Mouse (Mus musculus) heart, postnatal 0 days (tissue): ENCODE data around the gene Peli2. TPM values are rescaled to one million over a fixed set of nuclear protein-coding genes. Genes with fewer than 3 reads are reported as not detected.

ENCODE experiments used
- ATAC-seq: fragments of 200-750 bp; cut with Nextera tagmentation; 2 replicates; pipeline ENCODE4 v1.8.0; 2017; ENCODE audit warnings: low read depth, moderate number of reproducible peaks, moderate library complexity; ENCODE audit not compliant: insufficient read depth
- DNase-seq: peaks from one replicate; pipeline ENCODE4 v3.0.0-alpha.2; 2016; ENCODE audit warnings: low spot score
- H3K27ac ChIP-seq: fragments of 300-500 bp; sonication (generic); 2 replicates; pipeline ENCODE4 v1.5.1; 2014; ENCODE audit warnings: low read depth, mild to moderate bottlenecking
- H3K27me3 ChIP-seq: fragments of 300-500 bp; sonication (generic); 2 replicates; pipeline ENCODE4 v1.6.1; 2014; ENCODE audit warnings: low read length, mixed read lengths; ENCODE audit not compliant: control insufficient read depth, insufficient read depth
- H3K36me3 ChIP-seq: fragments of 300-500 bp; sonication (generic); replicated peaks from 2 replicates; pipeline ENCODE4 v1.6.1; 2014; ENCODE audit warnings: low read length, mixed read lengths; ENCODE audit not compliant: control insufficient read depth, insufficient read depth
- H3K4me1 ChIP-seq: fragments of 300-500 bp; sonication (generic); 2 replicates; pipeline ENCODE4 v1.6.1; 2014; ENCODE audit warnings: antibody characterized with exemption; ENCODE audit not compliant: control insufficient read depth, insufficient read depth
- H3K4me2 ChIP-seq: fragments of 300-500 bp; sonication (generic); 2 replicates; pipeline ENCODE4 v1.6.1; 2014; ENCODE audit warnings: low read depth, mild to moderate bottlenecking, low read length, moderate library complexity
- H3K4me3 ChIP-seq: fragments of 300-500 bp; sonication (generic); 2 replicates; pipeline ENCODE4 v1.5.1; 2014; ENCODE audit warnings: low read depth, low read length
- H3K9ac ChIP-seq: fragments of 300-500 bp; sonication (generic); replicated peaks from 2 replicates; pipeline ENCODE4 v1.6.1; 2014; ENCODE audit warnings: low read depth, low read length, mixed read lengths
- H3K9me3 ChIP-seq: fragments of 300-500 bp; sonication (generic); replicated peaks from 2 replicates; pipeline ENCODE4 v1.6.1; 2016; ENCODE audit warnings: low read length; ENCODE audit not compliant: control insufficient read depth
- CTCF ChIP-seq: IDR thresholded peaks from 2 replicates; pipeline ENCODE4 v1.5.1; 2016; ENCODE audit warnings: antibody characterized with exemption, control low read depth, low read depth
- EP300 ChIP-seq: IDR thresholded peaks from 2 replicates; pipeline ENCODE4 v1.6.1; 2016; ENCODE audit warnings: antibody characterized with exemption, low read depth
- WGBS: fragments of 180-500 bp; shearing (Covaris S2); extraction: QIAGEN DNeasy Blood & Tissue Kit; methylation state at CpG from one replicate; pipeline ENCODE4 v1.1.7; 2014; 5-methylcytosine and 5-hydroxymethylcytosine counted together
- polyA plus RNA-seq: library from polyadenylated mRNA; unstranded; fragments of >200 nt; fragmentation: Nextera tagmentation; extraction: Ambion mirVana; gene quantifications from 2 replicates; pipeline ENCODE4 v1.2.1, GENCODE M21; 2015
- total RNA-seq: library from RNA; depleted of rRNA; stranded (reverse); fragments of >200 nt; gene quantifications from 2 replicates; pipeline ENCODE4 v1.2.3, GENCODE M21; 2014; ENCODE audit warnings: low replicate concordance

Peli2 gene
- total and polyA plus RNA-seq, 2 experiments from 2014 or later: 2.1 to 18.2 TPM

DNA sequence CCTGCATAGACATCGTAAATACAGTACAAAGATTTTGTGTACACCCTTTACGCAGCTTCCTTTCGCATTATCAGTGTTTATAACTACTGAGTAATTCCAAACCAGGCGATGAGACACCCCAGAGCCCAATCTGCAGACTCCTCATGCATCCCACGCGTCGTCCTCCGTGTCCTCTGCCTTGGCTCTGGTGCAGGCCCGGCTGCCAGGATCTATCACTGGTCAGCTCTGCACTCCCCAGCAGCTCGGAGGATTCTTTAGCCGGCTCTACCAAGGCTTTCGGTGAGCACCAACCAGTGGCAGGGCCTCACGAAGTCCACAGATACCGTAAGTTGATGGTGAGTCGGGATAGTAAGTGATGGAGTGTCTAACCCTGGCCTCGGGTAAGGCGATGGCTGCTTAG, 23.7 kb downstream of the Peli2 start:
- no peaks in the 10 kb centered on the region for H3K9me3 ChIP-seq
- WGBS: 55% methylated on average over 17 of the region's 17 CpGs
- H3K4me3 ChIP-seq: no peak overlapping the region
- no peak for TF ChIP-seq CTCF
- H3K36me3 ChIP-seq: no peaks in the 10 kb centered on the region
- peaks cover 9% of the 10 kb centered on the region for H3K27me3 ChIP-seq
- ATAC-seq (no peak), DNase-seq (no peak)
- no peak overlapping the region for H3K9ac ChIP-seq
- H3K4me1 ChIP-seq: no peaks in the 10 kb centered on the region
- no peak overlapping the region for H3K27ac ChIP-seq
- H3K4me2 ChIP-seq: no peak overlapping the region

DNA sequence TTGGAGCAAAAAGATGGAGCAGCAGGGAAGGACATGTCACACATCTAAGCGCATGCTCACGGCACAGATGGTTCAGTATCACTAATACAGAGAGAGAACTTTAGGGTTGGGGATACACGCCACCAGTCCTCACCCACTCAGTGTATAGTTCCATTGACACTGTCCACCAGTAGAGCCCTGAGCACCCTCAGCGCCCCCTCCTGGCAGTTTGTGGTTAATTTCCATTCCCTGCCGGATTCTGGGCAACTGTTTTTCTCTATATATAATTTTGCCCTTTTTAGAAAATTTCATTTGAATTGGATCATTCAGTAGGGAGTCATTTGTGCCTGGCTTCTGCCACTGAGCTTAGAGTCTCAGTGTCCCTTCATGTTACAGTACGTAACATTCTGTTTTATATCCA, 27.1 kb downstream of the Peli2 start:
- no peak for DNase-seq
- peaks cover 7% of the 10 kb centered on the region for H3K27me3 ChIP-seq
- H3K9me3 ChIP-seq: no peaks in the 10 kb centered on the region
- no peak overlapping the region for H3K27ac ChIP-seq
- TF ChIP-seq EP300: no peak
- TF ChIP-seq CTCF: 0 out of 2 replicates have a peak, but pooled peaks have one; percentile 12
- no peak overlapping the region for H3K4me2 ChIP-seq
- H3K9ac ChIP-seq: no peak overlapping the region
- H3K4me1 ChIP-seq: no peaks in the 10 kb centered on the region
- no peak overlapping the region for H3K4me3 ChIP-seq
- no peak for ATAC-seq
- H3K36me3 ChIP-seq: no peaks in the 10 kb centered on the region
- WGBS: 78% methylated on average over 6 of the region's 6 CpGs

DNA sequence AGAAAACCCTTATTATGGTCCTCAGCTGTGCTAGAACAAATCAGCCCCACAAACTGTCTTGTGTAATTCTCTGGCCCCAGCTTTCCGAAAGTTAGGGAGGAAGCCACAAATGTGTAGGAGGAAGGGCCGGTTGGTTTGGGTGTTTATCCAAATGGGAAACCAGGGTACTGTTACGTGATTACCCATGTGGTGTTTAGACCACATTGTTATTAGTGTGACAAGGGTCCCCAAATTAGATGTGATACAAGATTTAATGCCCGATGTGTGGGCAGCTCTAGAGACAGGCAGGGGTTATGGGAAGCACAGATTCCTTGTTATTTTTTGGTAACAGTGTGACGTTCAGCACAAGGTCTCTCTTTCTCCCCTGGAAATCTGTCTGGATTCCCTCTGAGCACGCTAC, 28.0 kb downstream of the Peli2 start:
- 70% methylated on average over 6 of the region's 6 CpGs for WGBS
- DNase-seq (no peak), ATAC-seq (no peak)
- TF ChIP-seq EP300 (no peak), CTCF (no peak)
- Histone ChIP-seq H3K4me3 (no peak overlapping the region), H3K4me1 (no peaks in the 10 kb centered on the region), H3K27ac (no peak overlapping the region), H3K9ac (no peak overlapping the region), H3K27me3 (peaks cover 7% of the 10 kb centered on the region; the same call in 1 of the 2 replicates), H3K36me3 (no peaks in the 10 kb centered on the region), H3K4me2 (no peak overlapping the region), H3K9me3 (no peaks in the 10 kb centered on the region)

DNA sequence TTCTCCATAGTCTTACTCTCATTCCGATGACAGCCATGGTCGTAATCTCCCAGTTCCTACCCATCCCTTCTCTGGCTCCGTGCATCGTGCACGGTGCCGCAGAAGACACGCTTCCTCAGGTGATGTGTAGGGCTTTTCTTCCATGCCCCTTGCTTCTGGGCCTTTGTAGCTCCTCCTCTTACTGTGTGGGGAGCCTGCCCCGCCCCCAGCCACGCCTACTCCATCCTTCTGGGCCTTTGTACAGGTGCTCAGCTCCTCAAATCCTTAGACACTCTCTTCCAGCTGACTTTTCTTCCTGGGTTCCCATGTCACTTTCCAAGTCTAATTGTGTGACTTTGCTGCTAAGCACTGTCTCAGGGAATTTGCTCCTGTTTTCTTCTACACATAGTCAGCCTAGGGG, 28.7 kb downstream of the Peli2 start:
- no peak for DNase-seq

DNA sequence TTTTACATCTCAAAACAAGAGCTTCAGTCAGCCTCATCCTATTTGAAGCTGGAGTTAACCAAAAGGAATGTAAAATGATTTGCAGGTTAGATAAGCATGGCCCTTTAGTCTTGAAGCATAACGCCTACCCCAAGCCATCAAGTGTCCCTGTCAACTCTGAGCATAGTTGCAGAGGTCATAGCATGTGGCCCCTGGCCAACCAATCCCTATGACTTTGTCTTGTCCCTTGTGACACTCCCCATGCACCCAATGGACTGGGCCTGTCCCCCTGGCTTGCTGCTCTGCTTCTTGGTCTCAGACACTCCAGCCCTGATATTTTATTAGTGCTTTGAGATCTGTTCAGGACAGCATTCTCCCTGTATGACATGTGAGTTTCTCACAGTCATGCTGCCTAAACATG, 30.3 kb downstream of the Peli2 start:
- Histone ChIP-seq H3K4me2 (no peak overlapping the region), H3K4me1 (no peaks in the 10 kb centered on the region), H3K9me3 (no peaks in the 10 kb centered on the region), H3K4me3 (no peak overlapping the region), H3K36me3 (no peaks in the 10 kb centered on the region), H3K27me3 (no peaks in the 10 kb centered on the region), H3K27ac (no peak overlapping the region), H3K9ac (no peak overlapping the region)
- TF ChIP-seq CTCF (no peak), EP300 (no peak)
- no peak for DNase-seq
- 81% methylated on average over 1 of the region's 1 CpGs for WGBS
- no peak for ATAC-seq

More for the DNA sequence above, 28.7 kb downstream of the Peli2 start:
- ATAC-seq: no peak
- Histone ChIP-seq H3K4me3 (no peak overlapping the region), H3K9me3 (no peaks in the 10 kb centered on the region), H3K9ac (no peak overlapping the region), H3K4me2 (no peak overlapping the region), H3K36me3 (no peaks in the 10 kb centered on the region), H3K27me3 (peaks cover 6% of the 10 kb centered on the region; the same call in 1 of the 2 replicates), H3K27ac (no peak overlapping the region), H3K4me1 (no peaks in the 10 kb centered on the region)
- WGBS: 77% methylated on average over 9 of the region's 9 CpGs
- TF ChIP-seq CTCF (no peak), EP300 (no peak)

DNA sequence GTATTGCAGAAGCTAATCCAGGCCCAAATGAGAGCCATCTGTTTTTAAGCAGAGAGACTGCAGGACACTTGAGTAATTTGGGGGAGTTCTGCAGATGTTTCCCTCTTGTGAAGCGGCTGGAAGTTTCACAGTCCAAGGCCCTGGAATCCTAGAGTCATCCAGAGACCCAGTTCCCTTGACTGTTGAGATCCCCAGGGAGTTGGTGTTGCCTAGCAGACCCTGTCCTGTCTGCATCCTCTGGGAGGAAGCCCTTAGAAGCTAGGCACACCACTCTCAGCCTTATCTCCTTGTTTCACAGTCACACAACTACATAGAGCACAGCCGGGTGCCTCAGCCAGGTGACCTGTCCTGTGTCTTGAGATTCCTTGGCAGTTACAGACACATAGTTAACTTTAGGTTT, 30.9 kb downstream of the Peli2 start:
- ATAC-seq: no peak
- TF ChIP-seq CTCF: no peak
- TF ChIP-seq EP300: no peak
- no peak for DNase-seq

More for the DNA sequence above, 30.9 kb downstream of the Peli2 start:
- WGBS: 37% methylated on average over 2 of the region's 2 CpGs
- H3K36me3 ChIP-seq: no peaks in the 10 kb centered on the region
- H3K9ac ChIP-seq: no peak overlapping the region
- H3K4me3 ChIP-seq: no peak overlapping the region
- H3K4me1 ChIP-seq: no peaks in the 10 kb centered on the region
- no peaks in the 10 kb centered on the region for H3K9me3 ChIP-seq
- no peaks in the 10 kb centered on the region for H3K27me3 ChIP-seq
- no peak overlapping the region for H3K4me2 ChIP-seq
- H3K27ac ChIP-seq: 0 out of 2 replicates have a peak overlapping the region, but pooled peaks have one; percentile 11
